Mouse (Mus musculus) adrenal gland (tissue): ENCODE data around the gene Olfr502.
"Not testable (repeated sequence)": the region's sequence is repeated elsewhere in the genome, so short reads cannot be mapped to it uniquely, and the experiment has no call there.

ENCODE experiments used
- intact Hi-C: fragments of 180-260 bp; cut with DNase I; formaldehyde crosslinking; loops from one replicate; pipeline ENCODE4 v1.15.1; 2025
- long read RNA-seq, 2 experiments: library from polyadenylated mRNA; unstranded; transcript quantifications; one replicate each; pipeline ENCODE4 v2.0.0; 2020; ENCODE audit warnings: borderline replicate concordance in 1 of 2; ENCODE audit not compliant: insufficient replicate concordance in 1 of 2

The Olfr502 gene
- long read RNA-seq, experiment 1, result 0 reads
- long read RNA-seq, experiment 2, result 0 reads

DNA sequence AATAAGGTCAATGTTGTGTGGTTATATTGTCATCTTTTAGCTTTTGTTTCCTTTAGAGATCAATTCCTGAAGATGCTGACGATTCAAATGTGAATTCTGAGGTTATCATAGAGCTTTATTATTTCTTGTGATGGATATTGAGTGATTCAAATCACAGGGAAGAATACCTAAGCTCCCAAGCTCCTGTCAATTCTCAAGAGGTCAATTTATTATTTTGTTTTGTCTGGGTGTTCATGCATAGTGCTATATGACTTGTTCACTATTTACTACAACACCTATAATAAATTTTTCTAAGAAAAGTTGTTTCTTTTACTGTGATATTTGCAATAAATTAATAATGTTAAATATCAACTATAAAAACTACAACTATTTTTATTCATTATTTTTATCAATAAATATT lies at the start of gene Olfr502:
Gene Olfr502, minus strand, starts transcription at position 101 of the 400 bp plus-strand sequence.
- intact Hi-C loops, result no loop called here

DNA sequence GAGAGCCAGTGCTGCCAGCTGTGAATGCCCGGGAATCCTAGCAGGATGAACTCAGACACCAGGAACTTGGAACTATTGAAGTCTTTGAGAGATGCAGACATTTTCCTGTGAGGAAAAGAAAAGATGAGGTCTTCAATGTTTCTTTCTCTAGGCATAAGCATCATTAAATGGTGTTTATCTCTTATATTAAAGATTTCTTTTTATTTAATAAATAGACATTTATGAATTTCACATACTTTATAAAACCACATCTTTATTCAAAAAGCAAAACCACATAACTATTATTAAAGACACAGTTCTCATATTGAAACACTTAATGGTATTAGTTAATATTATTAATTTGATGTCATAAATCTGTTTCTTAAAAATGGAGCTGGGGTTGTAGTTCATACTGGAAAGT lies 40.8 kb upstream of the Olfr502 start, which contains the start of gene Olfr504:
Gene Olfr504, minus strand, starts transcription at position 101 of the 400 bp plus-strand sequence.
- intact Hi-C loops, result no loop called here

DNA sequence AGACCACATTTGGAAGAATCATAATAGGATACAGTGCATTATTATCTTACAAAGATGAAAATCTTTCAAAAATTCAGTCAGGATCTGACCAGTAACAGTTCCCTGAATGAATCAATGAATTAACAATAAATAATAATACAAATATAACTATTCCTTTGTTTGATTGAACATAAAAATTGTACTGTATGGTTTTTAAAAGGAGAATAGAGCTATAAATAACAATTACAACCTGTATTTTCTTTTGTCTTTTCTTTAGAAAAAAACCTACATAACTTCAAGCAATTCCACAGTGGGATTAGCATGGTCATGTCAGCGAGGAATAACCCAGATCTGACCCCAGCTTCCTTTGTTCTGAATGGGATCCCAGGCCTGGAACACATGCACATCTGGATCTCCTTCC lies 19.4 kb upstream of the Olfr502 start, which contains the start of gene Olfr503:
Gene Olfr503, plus strand, starts transcription at position 301 of the 400 bp plus-strand sequence.
- intact Hi-C loops, result not testable (repeated sequence)

DNA sequence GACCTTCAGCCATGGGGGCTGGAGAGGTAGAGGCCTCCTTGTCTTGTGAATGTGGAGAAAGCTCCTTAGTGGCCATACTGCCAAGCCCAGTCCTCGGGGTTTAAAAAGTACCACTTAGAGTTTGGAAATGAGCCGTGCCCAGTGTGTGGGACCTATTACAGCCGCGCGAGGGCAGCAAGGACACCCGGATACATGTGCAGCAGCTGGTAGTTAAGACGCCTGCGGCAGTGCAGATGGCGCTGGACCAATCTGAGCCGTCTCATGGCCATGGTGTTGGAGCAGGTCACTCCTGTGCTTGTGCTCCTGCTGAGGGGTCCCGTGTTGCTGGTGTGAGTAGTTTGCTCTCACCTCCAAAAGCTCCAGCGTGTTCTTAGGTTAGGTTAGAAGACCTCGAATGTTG lies 17.6 kb upstream of the Olfr502 start:
- intact Hi-C loops, result no loop called here
